Mouse (Mus musculus) hindbrain, postnatal 0 days (tissue): Measurements from ENCODE around the gene Oog4. TPM values are rescaled to one million over a fixed set of nuclear protein-coding genes. Genes with fewer than 3 reads are reported as not detected.
"Not testable (repeated sequence)": the region's sequence is repeated elsewhere in the genome, so short reads cannot be mapped to it uniquely, and the experiment has no call there.

ENCODE experiments used
- ATAC-seq: fragments of 200-750 bp; cut with Nextera tagmentation; 2 replicates; pipeline ENCODE4 v1.8.0; 2017; ENCODE audit warnings: mild to moderate bottlenecking, moderate TSS enrichment, moderate library complexity
- DNase-seq: peaks from one replicate; pipeline ENCODE4 v3.0.0-alpha.2; 2015; ENCODE audit warnings: low spot score
- H3K27ac ChIP-seq: fragments of 300-500 bp; sonication (generic); 2 replicates; pipeline ENCODE4 v1.5.1; 2014; ENCODE audit warnings: mild to moderate bottlenecking
- H3K27me3 ChIP-seq: fragments of 300-500 bp; sonication (generic); 2 replicates; pipeline ENCODE4 v1.6.1; 2014; ENCODE audit warnings: low read length, mixed read lengths; ENCODE audit not compliant: insufficient read depth
- H3K36me3 ChIP-seq: fragments of 300-500 bp; sonication (generic); 2 replicates; pipeline ENCODE4 v1.6.1; 2014; ENCODE audit warnings: low read length, mixed read lengths; ENCODE audit not compliant: insufficient read depth
- H3K4me1 ChIP-seq: fragments of 300-500 bp; sonication (generic); 2 replicates; pipeline ENCODE4 v1.6.1; 2014; ENCODE audit warnings: antibody characterized with exemption, low read length, mixed read lengths; ENCODE audit not compliant: insufficient read depth
- H3K4me2 ChIP-seq: fragments of 300-500 bp; sonication (generic); 2 replicates; pipeline ENCODE4 v1.6.1; 2014; ENCODE audit warnings: low read depth, mild to moderate bottlenecking, low read length, moderate library complexity, mixed read lengths
- H3K4me3 ChIP-seq: fragments of 300-500 bp; sonication (generic); 2 replicates; pipeline ENCODE4 v1.5.1; 2014; ENCODE audit warnings: low read length
- H3K9ac ChIP-seq: fragments of 300-500 bp; sonication (generic); replicated peaks from 2 replicates; pipeline ENCODE4 v1.6.1; 2014; ENCODE audit warnings: mild to moderate bottlenecking, low read length, moderate library complexity, mixed read lengths
- H3K9me3 ChIP-seq: fragments of 300-500 bp; sonication (generic); 2 replicates; pipeline ENCODE4 v1.6.1; 2016; ENCODE audit warnings: low read length, mixed read lengths
- CTCF ChIP-seq: IDR thresholded peaks from 2 replicates; pipeline ENCODE4 v1.5.1; 2016; ENCODE audit warnings: antibody characterized with exemption, control low read depth, low read depth
- WGBS: fragments of 180-500 bp; shearing (Covaris S2); extraction: QIAGEN DNeasy Blood & Tissue Kit; methylation state at CpG from one replicate; pipeline ENCODE4 v1.1.7; 2014; 5-methylcytosine and 5-hydroxymethylcytosine counted together
- polyA plus RNA-seq: library from polyadenylated mRNA; unstranded; fragments of >200 nt; fragmentation: Nextera tagmentation; extraction: Ambion mirVana; gene quantifications from 2 replicates; pipeline ENCODE4 v1.2.1, GENCODE M21; 2015
- total RNA-seq: library from RNA; depleted of rRNA; stranded (reverse); fragments of >200 nt; gene quantifications from 2 replicates; pipeline ENCODE4 v1.2.3, GENCODE M21; 2014; rRNA removed

Oog4 gene
- not detected in 2 replicates for total RNA-seq
- not detected in 2 replicates for polyA plus RNA-seq

DNA sequence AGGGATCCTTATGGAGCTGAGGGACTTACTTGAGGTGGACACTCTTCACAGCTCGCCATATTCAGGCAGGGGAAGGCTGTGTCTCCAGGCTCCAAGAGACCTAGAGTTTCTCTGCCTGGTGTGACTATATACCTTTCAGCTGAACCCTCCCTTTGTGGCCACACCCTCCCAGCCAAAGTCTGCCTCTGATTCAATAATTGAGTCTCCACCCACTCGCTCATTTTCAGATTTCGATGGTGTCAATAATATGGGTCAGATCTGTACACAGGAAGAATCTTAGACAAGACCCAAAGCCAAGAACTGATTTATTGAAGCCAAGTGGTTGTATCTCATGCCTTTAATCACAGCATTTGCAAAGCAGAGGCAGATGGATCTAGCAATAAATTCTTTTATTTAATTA lies at the start of gene Oog4:
Gene Oog4, minus strand, starts transcription at position 101 of the 400 bp plus-strand sequence.
- Histone ChIP-seq H3K27me3 (no peaks in the 10 kb centered on the region), H3K4me1 (no peaks in the 10 kb centered on the region), H3K4me3 (no peak within 1 kb of the TSS), H3K9ac (no peak within 1 kb of the TSS), H3K4me2 (no peak within 1 kb of the TSS), H3K27ac (no peak within 1 kb of the TSS), H3K36me3 (no peaks in the 10 kb centered on the region), H3K9me3 (no peaks in the 10 kb centered on the region)
- ATAC-seq (no peak), DNase-seq (no peak)
- no peak for TF ChIP-seq CTCF
- 88% methylated on average over 3 of the region's 3 CpGs for WGBS

DNA sequence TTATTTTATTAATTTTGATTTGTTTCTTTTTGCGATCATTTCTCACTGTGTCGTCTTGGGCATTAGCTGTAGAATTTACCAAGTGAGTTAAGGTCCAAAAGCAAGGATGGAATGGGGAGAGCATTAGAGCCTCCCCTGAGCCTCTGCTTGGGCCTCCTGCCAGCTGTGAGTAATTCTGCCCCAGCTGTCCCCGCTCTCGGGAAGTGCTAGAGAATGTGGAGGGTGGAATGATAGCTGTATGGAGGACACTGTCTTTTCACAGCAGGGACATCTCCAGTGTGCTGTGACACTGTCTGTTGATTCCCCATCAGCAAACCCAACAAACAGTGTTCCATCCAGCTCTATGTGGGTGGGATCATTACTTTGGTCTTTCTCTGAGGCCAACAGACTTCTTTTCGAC lies 23.4 kb downstream of the Oog4 start:
- not testable (repeated sequence) for DNase-seq, ATAC-seq, H3K4me3 ChIP-seq, H3K4me1 ChIP-seq, H3K9ac ChIP-seq, H3K4me2 ChIP-seq, H3K27ac ChIP-seq, H3K9me3 ChIP-seq, H3K36me3 ChIP-seq, H3K27me3 ChIP-seq
- 80% methylated on average over 5 of the region's 5 CpGs for WGBS

DNA sequence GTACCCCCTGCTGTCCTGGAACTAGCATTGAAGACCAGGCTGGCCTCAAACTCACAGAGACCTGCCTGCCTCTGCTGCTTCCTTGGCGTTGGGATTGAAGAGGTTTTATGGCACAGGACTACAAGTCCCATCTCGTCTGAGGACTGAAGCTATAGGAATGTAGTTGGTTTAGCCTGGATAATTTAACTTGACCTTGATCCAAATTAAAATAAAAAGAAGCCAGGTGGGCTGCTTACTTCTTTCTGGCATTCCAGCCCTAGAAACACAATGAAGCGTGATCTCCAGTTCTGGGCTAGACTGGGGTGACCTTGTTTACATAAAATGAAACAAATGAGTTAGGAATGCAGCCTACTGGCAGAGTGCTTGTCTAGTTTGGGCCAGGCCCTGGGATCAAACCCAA lies 36.0 kb downstream of the Oog4 start:
- Histone ChIP-seq H3K4me2 (no peak overlapping the region), H3K9me3 (no peaks in the 10 kb centered on the region), H3K27me3 (no peaks in the 10 kb centered on the region), H3K27ac (no peak overlapping the region), H3K9ac (no peak overlapping the region), H3K36me3 (peaks cover 28% of the 10 kb centered on the region), H3K4me3 (no peak overlapping the region), H3K4me1 (no peaks in the 10 kb centered on the region)
- 97% methylated on average over 3 of the region's 3 CpGs for WGBS
- DNase-seq = no peak
- no peak for ATAC-seq
- TF ChIP-seq CTCF = no peak

DNA sequence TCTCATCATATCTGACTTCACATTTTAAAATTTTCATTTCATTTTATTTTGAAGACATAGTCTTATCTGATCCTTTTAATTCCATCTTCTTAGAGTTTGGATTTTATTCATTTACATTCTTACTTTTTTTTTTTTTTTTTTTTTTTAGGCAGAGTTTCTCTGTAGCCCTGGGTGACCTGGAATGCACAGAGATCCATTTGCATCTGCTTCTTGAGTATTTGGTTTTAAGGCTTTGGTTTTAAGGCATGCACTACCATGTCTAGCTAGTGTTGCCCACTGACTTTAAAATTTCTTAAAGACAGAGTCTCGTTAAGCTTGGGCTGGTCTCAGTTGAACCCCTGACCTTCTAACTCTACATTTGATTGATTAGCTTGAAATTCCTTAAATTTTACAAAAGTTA lies 36.5 kb downstream of the Oog4 start:
- no peak for DNase-seq
- Histone ChIP-seq H3K4me1 (no peaks in the 10 kb centered on the region), H3K9me3 (no peaks in the 10 kb centered on the region), H3K4me3 (no peak overlapping the region), H3K36me3 (peaks cover 23% of the 10 kb centered on the region), H3K4me2 (peak overlapping the region; percentile 65; the same call in 1 of the 2 replicates), H3K9ac (no peak overlapping the region), H3K27me3 (no peaks in the 10 kb centered on the region), H3K27ac (no peak overlapping the region)
- 93% methylated on average over 1 of the region's 1 CpGs for WGBS
- no peak for TF ChIP-seq CTCF
- no peak for ATAC-seq

DNA sequence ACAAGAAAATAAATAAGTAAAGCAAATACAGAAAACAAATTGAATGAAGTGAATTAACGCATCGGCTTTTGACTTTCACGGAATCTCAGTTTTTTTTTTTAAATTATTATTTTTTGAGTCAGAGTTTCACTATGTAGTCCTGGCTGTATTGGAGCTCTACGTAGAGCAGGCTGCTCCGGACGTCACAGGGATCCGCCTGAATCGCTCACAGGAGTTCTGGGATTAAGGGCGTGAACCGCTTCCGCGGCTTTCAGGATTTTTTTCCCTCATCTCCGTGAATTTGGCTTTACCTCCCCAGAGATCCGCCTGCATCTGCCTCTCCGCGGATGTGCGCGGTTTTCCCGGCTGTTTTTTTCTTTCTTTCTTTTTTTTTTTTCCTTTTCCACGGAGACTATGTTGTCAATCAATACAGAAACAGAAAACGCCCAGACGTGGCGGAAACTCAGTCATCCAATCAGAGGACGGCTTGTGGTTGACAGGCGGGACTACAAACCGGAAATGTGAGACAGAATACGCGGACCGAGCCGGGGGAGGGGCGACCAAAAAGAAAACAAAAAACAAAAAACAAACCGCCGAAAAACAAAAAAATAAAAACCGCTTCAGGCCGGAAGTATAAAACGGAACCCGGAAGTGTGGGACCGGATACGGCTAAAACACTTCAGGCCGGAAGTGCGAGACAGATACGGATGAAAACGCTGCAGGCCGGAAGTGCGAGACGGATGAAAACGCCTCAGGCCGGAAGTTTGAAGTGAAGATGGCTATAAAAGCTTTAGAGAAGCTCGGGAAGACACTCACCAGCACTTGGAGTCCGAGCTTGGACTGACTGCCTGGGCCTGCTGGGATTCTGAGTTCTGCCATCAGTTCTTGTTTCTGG lies 37.7 kb downstream of the Oog4 start, which contains the start of gene Pramef8:
Gene Pramef8, plus strand, starts transcription at position 208 of the 874 bp plus-strand sequence.
- no peak for TF ChIP-seq CTCF
- WGBS = 1% methylated on average over 50 of the region's 50 CpGs
- H3K4me2 ChIP-seq = peak within 1 kb of the TSS; percentile 65
- ATAC-seq (peak; percentile 97), DNase-seq (peak; percentile 97)
- peak within 1 kb of the TSS; percentile 89 for H3K27ac ChIP-seq
- H3K27me3 ChIP-seq = no peaks in the 10 kb centered on the region
- no peaks in the 10 kb centered on the region for H3K4me1 ChIP-seq
- H3K4me3 ChIP-seq = peak within 1 kb of the TSS; percentile 46
- H3K9me3 ChIP-seq = no peaks in the 10 kb centered on the region
- H3K36me3 ChIP-seq = peaks cover 11% of the 10 kb centered on the region
- peak within 1 kb of the TSS; percentile 38 for H3K9ac ChIP-seq

DNA sequence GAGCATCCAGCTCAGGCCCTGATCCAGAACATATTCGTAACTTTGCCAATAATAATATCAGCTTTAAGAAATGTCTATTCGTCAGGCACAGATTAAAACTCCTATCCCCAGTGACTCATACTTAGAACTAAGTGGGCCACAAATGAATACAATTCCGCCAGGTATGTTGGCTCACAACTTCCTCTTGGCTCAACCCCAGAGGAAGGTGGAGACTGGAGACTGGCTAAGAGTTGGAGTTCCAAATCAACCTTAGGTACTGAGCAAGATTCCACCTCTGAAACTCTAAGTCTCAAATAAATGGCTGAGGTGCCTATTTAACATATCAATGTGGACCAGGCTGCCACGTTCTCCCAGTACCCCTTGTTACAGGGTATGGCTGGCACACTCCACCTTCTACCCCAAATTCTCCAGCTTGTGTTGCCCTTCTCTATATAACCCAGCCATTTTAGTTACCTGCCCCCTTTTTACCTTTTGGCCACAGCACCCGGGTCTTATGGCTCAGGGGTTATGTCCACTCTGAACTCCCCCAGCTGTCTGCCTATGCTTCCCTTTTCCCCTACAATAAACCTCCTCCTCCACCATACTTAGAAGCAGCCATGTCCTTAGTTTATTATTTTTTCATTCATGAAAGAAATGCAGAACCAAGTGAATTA lies 38.4 kb downstream of the Oog4 start:
- 0 out of 2 replicates have a peak, but pooled peaks have one; percentile 16 for ATAC-seq
- TF ChIP-seq CTCF = no peak
- WGBS = 65% methylated on average over 5 of the region's 5 CpGs
- Histone ChIP-seq H3K4me2 (peak overlapping the region; percentile 65), H3K4me3 (peak overlapping the region; percentile 46), H3K36me3 (peaks cover 3% of the 10 kb centered on the region), H3K27me3 (no peaks in the 10 kb centered on the region), H3K9me3 (no peaks in the 10 kb centered on the region), H3K27ac (peak overlapping the region; percentile 89), H3K9ac (peak overlapping the region; percentile 38), H3K4me1 (no peaks in the 10 kb centered on the region)
- DNase-seq = peak; percentile 2
